Mouse (Mus musculus): ENCODE measurements around the gene Dtymk.

DNA sequence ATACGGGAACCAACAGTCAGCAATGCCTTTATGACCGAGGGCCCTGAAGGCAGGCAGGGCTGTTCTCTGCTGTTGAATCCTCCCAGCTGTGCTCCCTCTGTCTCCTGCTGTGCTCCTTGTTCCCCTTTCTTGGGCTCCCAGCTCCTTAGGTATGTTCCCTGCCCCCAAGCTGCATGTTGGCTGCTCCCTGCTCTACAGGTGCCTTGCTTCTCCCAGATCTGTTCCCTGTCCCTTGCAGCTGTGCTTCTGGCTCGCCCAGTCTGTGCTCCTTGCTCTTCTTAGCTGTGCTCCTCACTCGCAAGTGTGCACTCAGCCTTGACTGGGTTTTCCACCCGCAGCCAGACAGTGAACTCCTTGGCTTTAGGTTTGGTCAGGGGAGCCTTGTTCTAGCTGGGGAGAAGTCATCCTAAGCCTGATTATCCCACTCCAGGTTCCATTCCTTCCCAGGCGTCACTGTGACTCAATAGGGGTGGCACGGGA is 33.0 kb upstream of the Dtymk start:
- TF ChIP-seq POLR2A (IDR thresholded peaks at IDR 0.05; ENCODE audit: borderline replicate concordance, insufficient read depth, low read length) (no peak), CTCF (IDR thresholded peaks at IDR 0.05; ENCODE audit: borderline replicate concordance, insufficient read depth, low read depth, low read length) (no peak)
